Mouse (Mus musculus) forebrain, embryonic 16.5 days (tissue): Measurements from ENCODE around the gene Pigg. TPM values are rescaled to one million over a fixed set of nuclear protein-coding genes. Genes with fewer than 3 reads are reported as not detected.
"Not testable (repeated sequence)": the region's sequence is repeated elsewhere in the genome, so short reads cannot be mapped to it uniquely, and the experiment has no call there.

Experiments
- ATAC-seq: fragments of 200-750 bp; cut with Nextera tagmentation; 2 replicates; pipeline ENCODE4 v1.8.0; 2017; ENCODE audit warnings: mild to moderate bottlenecking, moderate library complexity
- H3K27ac ChIP-seq: fragments of 300-500 bp; sonication (generic); 2 replicates; pipeline ENCODE4 v1.5.1; 2014; ENCODE audit warnings: low read length, control low read depth
- H3K27me3 ChIP-seq: fragments of 300-500 bp; sonication (generic); replicated peaks from 2 replicates; pipeline ENCODE4 v1.6.1; 2014; ENCODE audit warnings: low read length; ENCODE audit not compliant: control insufficient read depth, insufficient read depth
- H3K36me3 ChIP-seq: fragments of 300-500 bp; sonication (generic); 2 replicates; pipeline ENCODE4 v1.6.1; 2014; ENCODE audit not compliant: control insufficient read depth, insufficient read depth
- H3K4me1 ChIP-seq: fragments of 300-500 bp; sonication (generic); replicated peaks from 2 replicates; pipeline ENCODE4 v1.6.1; 2014; ENCODE audit warnings: low read length; ENCODE audit not compliant: control insufficient read depth, insufficient read depth
- H3K4me2 ChIP-seq: fragments of 300-500 bp; sonication (generic); 2 replicates; pipeline ENCODE4 v1.6.1; 2014; ENCODE audit warnings: mild to moderate bottlenecking, low read length, control low read depth
- H3K4me3 ChIP-seq: fragments of 300-500 bp; sonication (generic); replicated peaks from 2 replicates; pipeline ENCODE4 v1.5.1; 2014; ENCODE audit warnings: mild to moderate bottlenecking, low read length, control low read depth
- H3K9ac ChIP-seq: fragments of 300-500 bp; sonication (generic); replicated peaks from 2 replicates; pipeline ENCODE4 v1.6.1; 2014; ENCODE audit warnings: low read depth, low read length, control low read depth
- H3K9me3 ChIP-seq: fragments of 300-500 bp; sonication (generic); 2 replicates; pipeline ENCODE4 v1.6.1; 2016; ENCODE audit warnings: low read length; ENCODE audit not compliant: control insufficient read depth
- WGBS: fragments of 180-500 bp; shearing (Covaris S2); extraction: QIAGEN DNeasy Blood & Tissue Kit; methylation state at CpG from one replicate; pipeline ENCODE4 v1.1.7; 2014; 5-methylcytosine and 5-hydroxymethylcytosine counted together
- polyA plus RNA-seq: library from polyadenylated mRNA; unstranded; fragments of >200 nt; fragmentation: Nextera tagmentation; extraction: Ambion mirVana; gene quantifications from 2 replicates; pipeline ENCODE4 v1.2.1, GENCODE M21; 2015

Gene Pigg
- 6.8 and 7.5 TPM in 2 replicates for polyA plus RNA-seq

- no peaks in the 10 kb centered on the region for H3K9me3 ChIP-seq
- under 1% methylated on average over 57 of the region's 57 CpGs for WGBS
- H3K4me3 ChIP-seq = peak within 1 kb of the TSS; percentile 89
- peak within 1 kb of the TSS; percentile 87 for H3K27ac ChIP-seq
- peak within 1 kb of the TSS; percentile 69 for H3K4me2 ChIP-seq
- H3K9ac ChIP-seq = peak within 1 kb of the TSS; percentile 87
- peak; percentile 99 for ATAC-seq
- 0 out of 2 replicates have a peak, but pooled peaks cover 2% of the 10 kb centered on the region for H3K27me3 ChIP-seq
- no peaks in the 10 kb centered on the region for H3K36me3 ChIP-seq
- H3K4me1 ChIP-seq = peaks cover 7% of the 10 kb centered on the region
Measured at GRCm38 (mm10) chr5:108312224-108313064, at the start of gene Pigg. Pigg (plus strand) TSS chr5:108312609.

DNA sequence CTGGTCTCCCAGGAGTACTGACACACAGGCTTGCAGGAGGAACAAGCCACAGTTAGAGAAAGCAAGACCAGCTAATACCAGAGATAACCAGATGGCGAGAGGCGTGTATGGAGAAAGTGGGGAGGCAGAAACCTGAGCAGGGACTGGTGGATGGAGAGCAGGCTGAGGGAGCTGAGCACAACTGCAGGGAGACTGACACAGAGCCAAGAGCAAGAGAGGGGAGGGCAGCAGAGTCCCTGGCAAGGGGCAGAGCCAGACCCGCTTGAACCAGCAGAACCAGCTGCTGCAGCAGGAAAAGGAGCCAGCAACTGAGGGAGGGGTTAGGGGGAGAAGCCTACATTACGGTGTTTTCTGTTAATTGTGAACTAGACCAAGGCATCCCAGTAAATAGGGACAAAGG lies 49.7 kb upstream of the Pigg start:
- Histone ChIP-seq H3K27me3 (no peaks in the 10 kb centered on the region), H3K4me1 (peaks cover under 1% of the 10 kb centered on the region; the same call in 1 of the 2 replicates), H3K9me3 (no peaks in the 10 kb centered on the region), H3K4me2 (no peak overlapping the region), H3K36me3 (no peaks in the 10 kb centered on the region), H3K9ac (no peak overlapping the region), H3K4me3 (no peak overlapping the region), H3K27ac (no peak overlapping the region)
- ATAC-seq = peak; percentile 50
- WGBS = 33% methylated on average over 4 of the region's 4 CpGs

- H3K4me2 ChIP-seq, H3K9ac ChIP-seq, H3K27me3 ChIP-seq, H3K27ac ChIP-seq, H3K4me1 ChIP-seq, H3K36me3 ChIP-seq, ATAC-seq, H3K9me3 ChIP-seq, H3K4me3 ChIP-seq: not testable (repeated sequence)
- 73% methylated on average over 1 of the region's 1 CpGs for WGBS
Measured at GRCm38 (mm10) chr5:108263785-108264184, 48.6 kb upstream of the Pigg start.

GRCm38 (mm10) chr5:108266990-108267389 lies 45.4 kb upstream of the Pigg start:
- no peaks in the 10 kb centered on the region for H3K27me3 ChIP-seq
- no peak for ATAC-seq
- no peak overlapping the region for H3K4me3 ChIP-seq
- peaks cover 19% of the 10 kb centered on the region for H3K4me1 ChIP-seq
- H3K9me3 ChIP-seq = no peaks in the 10 kb centered on the region
- no peak overlapping the region for H3K27ac ChIP-seq
- no peaks in the 10 kb centered on the region for H3K36me3 ChIP-seq
- H3K9ac ChIP-seq = no peak overlapping the region
- H3K4me2 ChIP-seq = no peak overlapping the region

GRCm38 (mm10) chr5:108268127-108269062 lies 44.0 kb upstream of the Pigg start, which contains the start of gene Dr1:
Dr1 (plus strand) TSS chr5:108268897.
- peak within 1 kb of the TSS; percentile 95 for H3K27ac ChIP-seq
- peak within 1 kb of the TSS; percentile 80 for H3K9ac ChIP-seq
- peak within 1 kb of the TSS; percentile 97 for H3K4me2 ChIP-seq
- peak; percentile 99 for ATAC-seq
- WGBS = 3% methylated on average over 54 of the region's 55 CpGs
- no peaks in the 10 kb centered on the region for H3K27me3 ChIP-seq
- H3K4me3 ChIP-seq = peak within 1 kb of the TSS; percentile 72
- H3K9me3 ChIP-seq = no peaks in the 10 kb centered on the region
- no peaks in the 10 kb centered on the region; the same call in 1 of the 2 replicates for H3K36me3 ChIP-seq
- H3K4me1 ChIP-seq = peaks cover 28% of the 10 kb centered on the region

- Histone ChIP-seq H3K27ac (peak overlapping the region; percentile 95), H3K27me3 (no peaks in the 10 kb centered on the region), H3K36me3 (no peaks in the 10 kb centered on the region; the same call in 1 of the 2 replicates), H3K9ac (peak overlapping the region; percentile 80), H3K4me1 (peaks cover 28% of the 10 kb centered on the region), H3K4me2 (peak overlapping the region; percentile 97), H3K4me3 (peak overlapping the region; percentile 72), H3K9me3 (no peaks in the 10 kb centered on the region)
- ATAC-seq = peak; percentile 78
- WGBS = under 1% methylated on average over 44 of the region's 44 CpGs
Measured at GRCm38 (mm10) chr5:108269063-108269810, 43.2 kb upstream of the Pigg start.

DNA sequence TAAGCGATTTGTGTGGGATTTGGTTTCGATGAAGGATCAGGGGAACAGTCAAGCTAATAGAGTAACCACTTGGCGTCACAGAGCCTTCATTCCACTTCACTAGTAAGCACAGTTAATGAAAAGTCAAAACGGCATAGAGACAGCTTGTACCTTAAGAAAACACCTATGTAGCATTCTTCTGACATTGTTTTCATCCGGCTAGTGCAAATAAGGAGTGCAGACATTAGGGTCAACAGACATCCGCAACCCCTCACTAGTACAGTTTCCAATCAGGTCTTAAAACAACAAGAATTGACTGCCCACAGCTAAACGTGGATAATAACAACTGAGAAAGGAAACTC lies 42.6 kb upstream of the Pigg start:
- 19% methylated on average over 7 of the region's 7 CpGs for WGBS
- Histone ChIP-seq H3K27ac (no peak overlapping the region), H3K27me3 (no peaks in the 10 kb centered on the region), H3K9ac (peak overlapping the region; percentile 80), H3K36me3 (no peaks in the 10 kb centered on the region; the same call in 1 of the 2 replicates), H3K9me3 (no peaks in the 10 kb centered on the region), H3K4me1 (peaks cover 28% of the 10 kb centered on the region), H3K4me3 (peak overlapping the region; percentile 72), H3K4me2 (peak overlapping the region; percentile 97)
- no peak for ATAC-seq

DNA sequence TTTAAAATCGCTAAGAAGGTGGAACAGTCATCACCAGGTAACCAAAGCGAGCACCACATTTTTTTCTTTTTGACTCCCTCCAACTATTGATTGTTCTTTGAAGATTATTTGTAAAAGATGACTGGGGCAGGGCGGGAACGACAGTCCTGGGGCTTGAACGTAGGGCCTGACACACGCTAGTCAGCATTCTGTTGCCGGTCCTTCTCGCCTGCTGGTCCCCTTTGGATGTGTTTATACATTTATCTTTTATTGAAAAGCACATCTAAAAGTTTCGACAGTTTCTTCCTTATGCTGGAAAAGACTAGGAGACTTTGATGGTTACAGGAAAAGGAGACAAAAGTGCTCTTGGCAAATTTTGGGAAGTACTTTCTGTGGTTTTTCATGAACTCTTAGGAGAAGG lies 42.0 kb upstream of the Pigg start:
- Histone ChIP-seq H3K9me3 (no peaks in the 10 kb centered on the region), H3K4me1 (peaks cover 28% of the 10 kb centered on the region), H3K4me2 (peak overlapping the region; percentile 97), H3K27me3 (no peaks in the 10 kb centered on the region), H3K4me3 (peak overlapping the region; percentile 72), H3K27ac (no peak overlapping the region), H3K36me3 (no peaks in the 10 kb centered on the region; the same call in 1 of the 2 replicates), H3K9ac (peak overlapping the region; percentile 80)
- 52% methylated on average over 9 of the region's 9 CpGs for WGBS
- no peak for ATAC-seq
